In the genomic region with DNA sequence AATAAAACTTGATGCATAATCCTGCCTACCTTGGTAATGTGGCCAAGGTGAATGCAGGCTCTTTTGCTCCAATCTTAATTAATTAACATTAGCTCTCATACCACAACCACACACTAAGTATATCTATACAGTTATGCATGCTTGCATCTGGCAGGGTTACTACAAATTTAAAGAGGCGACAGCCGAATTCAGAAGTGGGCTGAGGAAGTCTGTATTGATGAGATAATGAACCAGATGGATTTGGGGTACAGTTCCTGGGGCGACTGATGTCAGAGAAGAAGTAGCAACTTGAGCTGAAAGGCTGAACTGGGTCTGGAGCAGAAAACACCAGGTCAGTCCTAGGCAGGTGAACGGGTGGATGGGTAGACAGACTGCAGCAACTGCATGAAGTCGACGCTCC, we compare ENCODE assay signal across 40 mouse cellular contexts. TPM values are rescaled to one million over a fixed set of nuclear protein-coding genes. Genes with fewer than 3 reads are reported as not detected.
"Had no signal": no experiment of that assay in that cellular context is flagged by ENCODE, and none has a peak within 500 bp of the region (broad histone marks: within the 10 kb centered on the region; RNA-seq: fewer than 3 reads in every experiment).

No protein-coding gene starts in this region.

- H3K9me3 ChIP-seq: heart, embryonic 13.5 days; heart, embryonic 15.5 days; hindbrain, embryonic 12.5 days; hindbrain, embryonic 15.5 days; kidney, embryonic 15.5 days; limb, embryonic 13.5 days; limb, embryonic 15.5 days; liver, embryonic 12.5 days had no signal

- H3K36me3 ChIP-seq: heart, embryonic 13.5 days; heart, embryonic 15.5 days; hindbrain, embryonic 12.5 days; hindbrain, embryonic 15.5 days; kidney, embryonic 15.5 days; limb, embryonic 13.5 days; limb, embryonic 15.5 days; liver, embryonic 12.5 days had no signal

- H3K4me3 ChIP-seq: heart, adult 2 months; heart, embryonic 13.5 days; heart, embryonic 15.5 days; hindbrain, embryonic 12.5 days; hindbrain, embryonic 15.5 days; kidney, embryonic 15.5 days; limb, embryonic 13.5 days; limb, embryonic 15.5 days; liver, embryonic 12.5 days had no signal

- DNase-seq: gastrocnemius, postnatal 14 days; gastrocnemius, postnatal 36 days; heart, adult 11 months; heart, adult 2 months; heart, postnatal 14 days; heart, postnatal 36 days; kidney, adult 11 months; kidney, adult 2 months; kidney, adult 9 months; kidney, postnatal 14 days; kidney, postnatal 36 days; layer of hippocampus, adult 9-11 months; layer of hippocampus, postnatal 36 days; left cerebral cortex, postnatal 4 days had no signal

- H3K27me3 ChIP-seq: heart, embryonic 13.5 days; heart, embryonic 15.5 days; hindbrain, embryonic 12.5 days; hindbrain, embryonic 15.5 days had no signal

- ATAC-seq: hindbrain, postnatal 0 days; intestine, embryonic 16.5 days; liver, embryonic 12.5 days had no signal

RNA-seq across cellular contexts. Expression of a gene that starts 11.9 kb away (rescaled TPM):
- total RNA-seq: gastrocnemius, adult 18-20 months; gastrocnemius, adult 8-10 months; gastrocnemius, postnatal 14 days; gastrocnemius, postnatal 36 days; heart, adult 2 months; heart, postnatal 14 days; heart, postnatal 36 days; hematopoietic stem cell, adult 5-6 weeks; hindbrain, postnatal 0 days; layer of hippocampus, adult 18-20 months; layer of hippocampus, adult 8-10 months; layer of hippocampus, postnatal 14 days; layer of hippocampus, postnatal 36 days; left cerebral cortex, adult 18-20 months; left cerebral cortex, adult 8-10 months; left cerebral cortex, postnatal 10 days; left cerebral cortex, postnatal 25 days; left cerebral cortex, postnatal 4 days; liver, adult 2 months had no signal
- polyA plus RNA-seq: gonadal fat pad, adult 2 months; heart, adult 2 months; heart, embryonic 11.5 days; heart, embryonic 13.5 days; heart, embryonic 15.5 days; heart, postnatal 0 days; hindbrain, postnatal 0 days; intestine, embryonic 14.5 days; intestine, embryonic 16.5 days; large intestine, adult 2 months; limb, embryonic 15.5 days; liver, adult 2 months had no signal
